In the genomic region with DNA sequence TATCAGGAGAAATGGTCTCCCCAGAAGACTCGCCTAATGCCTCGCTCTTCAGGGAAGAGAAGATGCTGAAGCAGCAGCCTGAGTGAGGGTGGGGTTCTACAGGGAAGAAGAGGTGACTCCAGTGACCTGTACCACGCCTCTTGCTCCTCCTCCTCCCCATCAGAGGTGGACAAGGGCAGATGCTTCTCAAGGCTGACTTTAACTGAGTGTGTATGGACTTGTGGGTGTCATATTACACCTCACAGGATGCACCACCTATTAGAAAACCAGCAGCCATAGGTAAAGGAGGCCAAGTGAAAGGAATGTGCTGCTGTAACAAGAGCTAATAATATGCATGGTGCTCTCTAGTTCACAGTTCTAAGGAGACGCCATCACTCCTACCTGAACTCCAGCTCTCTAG, we compare ENCODE assay signal across 16 mouse cellular contexts.
"Had no signal": no experiment of that assay in that cellular context is flagged by ENCODE, and none has a peak within 500 bp of the region (broad histone marks: within the 10 kb centered on the region; RNA-seq: fewer than 3 reads in every experiment).

No protein-coding gene starts in this region.

- H3K9ac ChIP-seq: limb, embryonic 12.5 days; limb, embryonic 15.5 days; liver, embryonic 13.5 days had no signal

- H3K9me3 ChIP-seq: limb, embryonic 12.5 days; limb, embryonic 15.5 days; liver, embryonic 13.5 days had no signal

- H3K27ac ChIP-seq: limb, embryonic 12.5 days; liver, embryonic 13.5 days had no signal

- ATAC-seq: intestine, embryonic 16.5 days had no signal

- H3K4me3 ChIP-seq: limb, embryonic 12.5 days; limb, embryonic 15.5 days; liver, embryonic 13.5 days had no signal

- DNase-seq: kidney, adult 2 months; kidney, postnatal 10 days; kidney, postnatal 4 days; left cerebral cortex, postnatal 4 days; liver, embryonic 13.5 days; lung, adult 2 months; lung, postnatal 14 days; lung, postnatal 4 days; midbrain, embryonic 14.5 days; retina, postnatal 1 day; thymus, adult 18-20 months; thymus, postnatal 36 days had no signal

- H3K27me3 ChIP-seq: limb, embryonic 12.5 days; limb, embryonic 15.5 days; liver, embryonic 13.5 days had no signal

- H3K4me2 ChIP-seq: limb, embryonic 12.5 days; limb, embryonic 15.5 days; liver, embryonic 13.5 days; midbrain, embryonic 11.5 days had no signal
